Comparison of ENCODE assay signal across 24 mouse cellular contexts in the genomic region with DNA sequence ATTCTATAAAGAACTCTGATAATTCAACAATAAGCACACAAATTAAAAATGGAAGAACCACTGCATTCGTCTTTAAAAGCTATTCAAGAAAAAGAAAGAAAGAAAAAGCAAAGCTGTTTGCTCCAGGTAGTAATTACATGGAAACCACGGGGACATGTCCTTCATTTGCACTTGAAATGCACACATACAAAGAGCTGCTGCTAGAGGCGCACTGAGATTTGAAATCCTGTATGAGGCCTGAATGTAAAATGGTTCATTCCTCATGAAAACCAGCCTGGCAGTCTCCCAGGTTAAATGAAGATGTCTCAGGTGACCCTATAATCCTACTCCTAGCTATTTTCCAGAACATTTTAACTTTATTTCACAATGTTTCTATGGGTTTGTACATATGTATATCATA.
"Had no signal": no experiment of that assay in that cellular context is flagged by ENCODE, and none has a peak within 500 bp of the region (broad histone marks: within the 10 kb centered on the region; RNA-seq: fewer than 3 reads in every experiment).

No protein-coding gene starts in this region.

- H3K4me3 ChIP-seq: gastrocnemius, adult 2 months; heart, embryonic 10.5 days; heart, embryonic 12.5 days; hindbrain, embryonic 12.5 days; kidney, embryonic 15.5 days; limb, embryonic 13.5 days; limb, embryonic 15.5 days had no signal

- DNase-seq: gastrocnemius, adult 2 months; gastrocnemius, postnatal 10 days; gastrocnemius, postnatal 25 days; heart, adult 18-20 months; heart, postnatal 14 days; heart, postnatal 36 days; kidney, adult 11 months; kidney, adult 2 months; kidney, adult 9 months; kidney, postnatal 14 days; kidney, postnatal 36 days; layer of hippocampus, adult 9-11 months; layer of hippocampus, postnatal 36 days; left cerebral cortex, postnatal 4 days had no signal

- ATAC-seq: hindbrain, embryonic 16.5 days; intestine, embryonic 16.5 days had no signal

- H3K4me2 ChIP-seq: heart, embryonic 12.5 days; hindbrain, embryonic 12.5 days; hindbrain, embryonic 14.5 days; kidney, embryonic 15.5 days; limb, embryonic 13.5 days; limb, embryonic 15.5 days had no signal

- H3K27ac ChIP-seq: gastrocnemius, adult 2 months; heart, embryonic 10.5 days; hindbrain, embryonic 12.5 days; hindbrain, embryonic 14.5 days; kidney, embryonic 15.5 days; kidney, postnatal 0 days; limb, embryonic 13.5 days; limb, embryonic 15.5 days had no signal

- H3K9me3 ChIP-seq: heart, embryonic 10.5 days; heart, embryonic 12.5 days; hindbrain, embryonic 12.5 days; kidney, embryonic 15.5 days; limb, embryonic 13.5 days; limb, embryonic 15.5 days had no signal

- H3K36me3 ChIP-seq: heart, embryonic 10.5 days; heart, embryonic 12.5 days; hindbrain, embryonic 12.5 days; kidney, embryonic 15.5 days; limb, embryonic 13.5 days; limb, embryonic 15.5 days had no signal

- H3K27me3 ChIP-seq: heart, embryonic 12.5 days; hindbrain, embryonic 12.5 days; kidney, embryonic 15.5 days; limb, embryonic 13.5 days; limb, embryonic 15.5 days had no signal

- H3K4me1 ChIP-seq: heart, embryonic 10.5 days; heart, embryonic 12.5 days; hindbrain, embryonic 12.5 days; kidney, embryonic 15.5 days had no signal

- H3K9ac ChIP-seq: heart, embryonic 12.5 days; hindbrain, embryonic 12.5 days; hindbrain, embryonic 14.5 days; kidney, embryonic 15.5 days; limb, embryonic 13.5 days; limb, embryonic 15.5 days had no signal
